16 mouse cellular contexts compared by ENCODE assay signal in the genomic region with DNA sequence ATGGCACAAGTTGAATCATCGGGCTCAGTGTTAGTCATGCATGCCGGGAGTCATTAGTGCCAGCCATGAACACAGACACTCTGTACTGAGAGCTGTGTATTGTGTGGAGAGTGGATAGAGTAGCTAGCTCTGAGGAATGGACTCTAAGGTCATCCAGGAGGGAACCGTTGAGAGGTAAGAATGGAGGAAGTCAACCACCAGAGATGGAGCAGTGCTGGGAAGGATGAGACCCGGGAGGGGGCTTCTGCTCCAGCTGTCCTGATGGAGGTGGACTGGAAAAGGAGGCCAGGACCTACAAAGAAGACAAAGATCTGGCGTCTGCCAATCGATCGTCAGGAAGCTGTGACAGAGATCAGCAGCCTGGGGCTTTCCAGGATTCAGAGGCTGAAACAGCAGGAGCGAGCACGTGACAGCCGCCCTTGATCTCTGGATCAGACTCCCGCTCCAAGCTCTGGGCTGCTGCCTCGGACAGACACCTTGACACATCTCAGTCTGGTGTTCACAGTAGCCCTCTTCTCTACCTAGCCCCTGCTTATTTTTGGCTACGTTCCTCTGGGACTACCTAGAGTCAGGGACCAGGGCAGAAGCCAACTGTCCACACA. TPM values are rescaled to one million over a fixed set of nuclear protein-coding genes. Genes with fewer than 3 reads are reported as not detected.
"Had no signal": no experiment of that assay in that cellular context is flagged by ENCODE, and none has a peak within 500 bp of the region (broad histone marks: within the 10 kb centered on the region; RNA-seq: fewer than 3 reads in every experiment).

No protein-coding gene starts in this region.

- H3K4me2 ChIP-seq: intestine, embryonic 15.5 days; limb, embryonic 12.5 days; lung, embryonic 15.5 days; midbrain, embryonic 13.5 days; neural tube, embryonic 12.5 days had no signal

- H3K27ac ChIP-seq: intestine, embryonic 15.5 days; layer of hippocampus, adult 2 months; limb, embryonic 12.5 days; lung, embryonic 15.5 days; midbrain, embryonic 13.5 days; neural tube, embryonic 12.5 days had no signal

- H3K36me3 ChIP-seq: intestine, embryonic 15.5 days; limb, embryonic 12.5 days; lung, embryonic 15.5 days; midbrain, embryonic 13.5 days; neural tube, embryonic 12.5 days had no signal

- DNase-seq: kidney, adult 8-10 months; kidney, postnatal 10 days; kidney, postnatal 4 days; liver; lung, postnatal 14 days; right cerebral cortex, postnatal 14 days; thymus, postnatal 4 days had no signal

- H3K4me3 ChIP-seq: intestine, embryonic 15.5 days; layer of hippocampus, adult 2 months; limb, embryonic 12.5 days; lung, embryonic 15.5 days; megakaryocyte, embryonic 14.5 days; midbrain, embryonic 13.5 days; neural tube, embryonic 12.5 days had no signal

- H3K9me3 ChIP-seq: intestine, embryonic 15.5 days; limb, embryonic 12.5 days; lung, embryonic 15.5 days; megakaryocyte, embryonic 14.5 days; midbrain, embryonic 13.5 days; neural tube, embryonic 12.5 days had no signal

- H3K9ac ChIP-seq: intestine, embryonic 15.5 days; limb, embryonic 12.5 days; lung, embryonic 15.5 days; midbrain, embryonic 13.5 days; neural tube, embryonic 12.5 days had no signal

- ATAC-seq: intestine, embryonic 15.5 days; midbrain, embryonic 13.5 days had no signal

- H3K27me3 ChIP-seq: intestine, embryonic 15.5 days; limb, embryonic 12.5 days; lung, embryonic 15.5 days; midbrain, embryonic 13.5 days; neural tube, embryonic 12.5 days had no signal

RNA-seq across cellular contexts. Expression of a gene that starts 27.3 kb away (rescaled TPM):
- total RNA-seq: monocyte, adult 5-6 weeks had no signal
- polyA plus RNA-seq: macrophage had no signal
